Mouse (Mus musculus): ENCODE measurements around the gene Zcchc3.

Zcchc3 gene

DNA sequence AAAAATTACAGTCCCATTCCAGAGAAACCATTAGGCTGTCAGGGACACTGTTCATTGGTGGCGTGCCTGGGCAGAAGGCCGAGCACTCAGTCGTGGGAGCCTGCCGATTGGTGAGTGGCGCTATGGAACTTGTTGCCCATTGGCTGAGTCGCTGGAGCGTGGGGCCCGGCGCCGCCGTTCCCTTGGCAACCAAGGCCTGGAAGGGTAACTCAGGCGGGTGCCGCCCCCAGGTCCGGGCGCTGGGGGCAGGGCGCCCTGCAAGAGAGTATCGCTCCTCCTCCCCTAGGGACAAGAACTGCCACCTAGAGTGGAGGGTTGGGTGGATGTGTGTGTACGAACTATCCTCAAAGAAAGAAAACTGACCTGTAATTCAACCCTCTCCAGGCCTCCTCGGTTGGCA lies 8.7 kb downstream of the Zcchc3 start:
- DNase-seq, result peak; percentile 97 to 98

GRCm38 (mm10) chr2:152399122-152399542 lies 15.7 kb downstream of the Zcchc3 start:
- peak; percentile 70 to 73 for DNase-seq

GRCm38 (mm10) chr2:152398691-152399090 lies 16.1 kb downstream of the Zcchc3 start:
- peak; percentile 95 to 96 for DNase-seq

DNA sequence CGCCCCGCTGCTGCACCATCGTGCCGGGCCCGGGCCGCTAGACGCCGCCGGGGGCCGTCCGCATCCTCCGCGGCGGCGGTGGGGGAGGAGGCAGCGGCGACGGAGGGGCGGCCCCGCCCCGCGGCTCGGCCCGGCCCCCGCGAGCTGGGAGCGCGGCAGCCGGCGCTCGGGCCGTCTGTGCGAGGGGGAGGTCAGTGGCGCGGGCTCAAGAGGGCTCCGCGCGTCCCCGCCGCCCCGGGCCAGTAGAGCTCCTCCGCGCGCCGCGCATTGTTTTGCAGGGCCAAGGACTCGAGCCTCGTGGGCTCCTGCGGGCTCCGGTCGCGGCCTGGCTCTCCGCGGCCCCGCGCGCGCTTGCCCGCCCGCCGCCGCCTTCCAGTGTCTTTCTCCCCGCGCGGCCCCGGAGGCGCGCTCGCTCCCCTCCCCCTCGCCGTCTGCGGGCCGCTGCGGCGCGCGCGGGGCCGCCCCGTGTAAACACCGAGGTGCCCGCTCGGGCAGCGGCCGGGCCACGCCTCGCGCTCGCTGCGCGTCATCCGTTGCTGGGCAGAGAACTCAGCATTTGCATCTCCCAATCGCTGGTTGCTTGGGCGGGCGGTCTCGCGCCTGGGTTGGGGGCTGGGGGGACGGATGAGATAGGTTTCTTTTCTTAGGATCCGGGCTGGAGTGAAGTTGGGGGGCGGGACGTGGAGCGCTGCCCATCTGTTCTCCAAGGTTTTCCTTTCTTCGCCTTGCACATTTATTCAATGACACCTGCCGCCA lies 17.0 kb downstream of the Zcchc3 start, which contains the start of gene Sox12:
Gene Sox12 (minus strand): TSS at position 384 of the 756 bp plus-strand sequence.
- peak; percentile 100 for DNase-seq

DNA sequence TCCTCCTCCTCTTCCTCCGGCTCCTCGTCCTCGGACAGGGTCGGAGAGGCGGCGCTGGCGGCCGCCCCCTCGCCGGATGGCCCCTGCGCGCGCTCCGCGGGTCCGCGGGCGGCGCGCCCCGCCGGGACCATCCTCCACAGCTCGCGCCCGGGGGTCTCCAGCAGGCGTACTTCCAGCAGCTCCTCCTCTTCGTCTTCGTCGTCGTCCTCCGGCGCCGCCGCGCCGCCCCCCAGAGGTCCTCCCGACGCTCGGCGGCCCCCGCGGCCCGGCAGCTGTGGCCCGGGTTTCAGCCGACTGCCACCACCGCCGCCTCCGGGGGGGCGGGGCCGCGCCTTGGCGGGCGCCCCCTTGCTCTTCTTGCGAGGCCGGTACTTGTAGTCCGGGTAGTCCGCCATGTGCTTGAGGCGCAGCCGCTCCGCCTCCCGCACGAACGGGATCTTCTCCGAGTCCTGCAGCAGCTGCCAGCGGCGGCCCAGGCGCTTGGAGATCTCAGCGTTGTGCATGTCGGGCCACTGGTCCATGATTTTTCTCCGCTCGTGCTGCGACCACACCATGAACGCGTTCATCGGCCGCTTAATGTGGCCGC lies 17.7 kb downstream of the Zcchc3 start:
- DNase-seq, result peak; percentile 90 to 92

- DNase-seq, result peak; percentile 94 to 96
Observed at GRCm38 (mm10) chr2:152396110-152397003, 18.5 kb downstream of the Zcchc3 start.

GRCm38 (mm10) chr2:152395271-152395920 lies 19.4 kb downstream of the Zcchc3 start:
- DNase-seq, result peak; percentile 57

- no peak for DNase-seq
Observed at GRCm38 (mm10) chr2:152393225-152394017, 21.4 kb downstream of the Zcchc3 start.

- DNase-seq, result peak; percentile 67 to 77
Observed at GRCm38 (mm10) chr2:152392786-152393185, 22.0 kb downstream of the Zcchc3 start.

- no peak for DNase-seq
Observed at GRCm38 (mm10) chr2:152384191-152384590, 30.6 kb downstream of the Zcchc3 start.

GRCm38 (mm10) chr2:152376345-152376741 lies 38.5 kb downstream of the Zcchc3 start, which contains the start of gene Nrsn2:
Gene Nrsn2 (minus strand): TSS chr2:152376638.
- peak; percentile 61 to 66 for DNase-seq

DNA sequence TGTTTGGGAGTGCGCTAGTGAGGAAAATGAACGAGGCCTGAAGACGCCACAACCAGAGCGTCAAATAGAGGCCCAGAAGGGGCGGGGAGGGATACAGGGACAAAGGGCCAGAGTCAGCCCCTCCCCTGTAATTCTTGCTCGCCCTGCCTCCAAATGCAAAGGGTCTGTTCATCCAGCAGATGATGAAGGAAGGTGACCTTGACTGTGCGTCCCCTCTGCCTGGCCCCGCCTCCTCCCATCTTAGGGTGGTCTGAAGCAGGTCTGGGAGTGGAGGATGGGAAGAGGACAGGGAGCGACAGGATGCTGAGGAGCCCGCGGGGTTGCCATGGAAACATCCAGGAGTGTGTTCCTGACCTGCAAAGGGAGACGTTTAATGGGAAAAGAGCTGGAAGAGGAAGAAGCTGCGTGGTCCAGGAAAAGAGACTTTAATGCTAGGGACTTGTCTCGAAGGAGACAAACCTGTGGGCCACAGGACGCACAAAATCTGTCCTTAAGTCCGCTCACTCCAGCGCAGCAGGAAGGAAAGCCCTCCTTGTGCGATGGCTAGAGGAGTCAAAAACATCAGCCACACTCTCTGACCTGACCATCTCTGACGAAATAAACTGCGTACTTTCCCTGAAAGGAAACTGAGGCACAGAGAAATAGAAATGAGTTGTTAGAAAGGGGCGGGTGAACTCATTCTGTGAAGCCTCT lies 39.0 kb downstream of the Zcchc3 start:
- DNase-seq, result peak; percentile 83 to 84

DNA sequence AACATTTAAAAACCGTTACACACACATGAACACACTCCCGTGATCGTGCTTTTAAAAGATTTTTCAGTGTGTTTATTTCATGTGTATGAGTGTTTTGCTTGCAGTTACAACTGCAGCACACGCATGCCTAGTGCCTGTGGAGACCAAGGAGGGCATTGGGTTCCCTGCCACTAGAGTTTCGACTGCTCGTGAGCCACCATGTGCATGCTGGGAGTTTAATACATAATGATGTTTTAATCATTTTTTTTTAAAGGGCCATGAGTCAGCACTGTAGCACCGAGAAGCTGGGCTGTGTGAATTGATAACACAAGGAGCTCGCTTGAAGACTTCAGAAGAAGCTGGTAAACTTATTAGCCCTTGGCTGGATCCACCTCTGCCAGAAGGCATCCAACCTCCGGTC lies 41.3 kb downstream of the Zcchc3 start:
- DNase-seq, result no peak

DNA sequence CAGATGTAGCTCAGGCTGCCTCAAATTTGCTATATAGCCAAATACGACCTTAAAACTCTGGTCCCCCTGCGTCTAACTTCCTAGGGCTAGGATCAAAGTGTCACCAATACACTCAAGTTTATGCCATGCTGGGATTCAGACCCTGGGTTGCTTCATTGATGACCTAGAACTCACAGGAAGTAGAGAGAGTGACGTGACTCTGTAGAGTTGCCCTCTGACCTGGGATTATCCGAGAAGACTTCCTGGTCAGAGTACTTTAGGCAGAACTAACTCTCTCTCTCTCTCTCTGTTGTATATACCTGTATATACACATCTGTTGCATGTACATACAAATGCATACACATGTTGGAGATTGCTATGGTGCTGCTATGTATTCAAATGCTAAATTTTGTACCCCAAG lies 42.2 kb downstream of the Zcchc3 start:
- DNase-seq, result no peak

GRCm38 (mm10) chr2:152372104-152372503 lies 42.7 kb downstream of the Zcchc3 start:
- DNase-seq, result no peak

GRCm38 (mm10) chr2:152368532-152369140 lies 46.2 kb downstream of the Zcchc3 start:
- DNase-seq, result peak; percentile 77 to 82

DNA sequence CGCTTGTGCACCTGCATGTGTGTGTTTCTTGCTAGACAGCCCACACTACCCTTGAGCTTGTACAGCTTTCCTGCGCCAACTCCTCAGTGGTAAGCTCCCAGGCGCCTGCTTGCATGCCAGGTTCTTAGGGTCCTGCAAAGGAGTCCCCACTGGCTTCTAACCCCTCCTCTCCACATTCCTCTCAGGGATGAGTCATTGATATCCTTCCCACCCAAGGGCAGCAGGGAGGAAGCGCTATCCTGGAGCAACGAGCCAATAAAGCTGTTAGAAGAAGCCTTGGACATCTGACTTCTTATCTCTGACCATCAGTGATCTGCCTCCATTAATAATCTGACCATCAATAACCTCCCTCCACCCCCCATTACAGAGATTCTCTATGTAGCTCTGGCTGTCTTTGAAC lies 46.9 kb downstream of the Zcchc3 start:
- no peak for DNase-seq

DNA sequence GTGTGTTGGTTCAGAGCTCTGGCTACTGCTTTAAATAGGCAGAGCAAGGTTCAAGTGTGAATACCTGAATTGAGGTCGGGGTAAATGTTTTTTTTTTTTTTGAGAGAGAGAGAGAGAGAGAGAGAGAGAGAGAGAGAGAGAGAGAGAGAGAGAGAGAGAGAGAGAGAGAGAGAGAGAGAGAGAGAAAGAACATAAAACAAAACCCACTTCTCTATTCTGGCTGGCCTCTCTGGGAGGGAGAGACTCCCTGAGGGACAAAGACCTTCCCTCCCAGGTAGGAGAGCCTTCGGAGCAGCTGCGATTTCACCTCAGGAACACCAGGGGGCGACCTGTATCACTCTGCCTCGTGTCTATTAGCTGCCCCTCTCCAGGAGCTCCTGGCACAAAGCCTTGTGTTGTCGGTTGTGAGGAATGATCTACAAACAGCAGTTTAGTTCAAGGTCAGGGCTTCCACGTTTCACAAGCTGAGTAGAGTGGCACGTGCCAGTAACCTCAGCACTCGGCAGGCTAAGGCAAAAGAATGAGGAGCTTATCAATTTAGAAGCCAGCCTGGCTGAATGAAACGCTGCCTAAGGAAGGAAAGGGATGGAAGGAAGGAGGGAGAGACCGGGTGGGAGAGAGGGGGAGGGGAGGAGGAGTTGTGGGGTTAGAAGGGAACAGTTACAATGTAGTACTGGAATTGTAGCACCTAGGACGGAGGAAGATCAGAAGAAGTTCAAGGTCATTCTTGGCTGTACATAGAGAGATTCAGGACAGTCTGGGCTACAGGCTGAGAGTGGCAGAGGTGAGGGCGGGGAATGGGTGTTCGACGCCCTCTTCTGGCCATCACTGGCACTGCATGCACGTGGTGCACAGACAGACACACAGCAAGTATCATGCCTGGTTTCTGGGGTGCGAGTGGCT lies 51.3 kb downstream of the Zcchc3 start:
- peak; percentile 91 to 94 for DNase-seq
